Mouse (Mus musculus) hindbrain, embryonic 14.5 days (tissue): ENCODE measurements around the gene Rsl1d1. TPM values are rescaled to one million over a fixed set of nuclear protein-coding genes. Genes with fewer than 3 reads are reported as not detected.
"Not testable (repeated sequence)": the region's sequence is repeated elsewhere in the genome, so short reads cannot be mapped to it uniquely, and the experiment has no call there.

Source experiments
- ATAC-seq: fragments of 200-750 bp; cut with Nextera tagmentation; 2 replicates; pipeline ENCODE4 v1.8.0; 2017; ENCODE audit warnings: moderate number of reproducible peaks, mild to moderate bottlenecking, moderate TSS enrichment, moderate library complexity; ENCODE audit not compliant: low FRiP score
- DNase-seq: peaks from one replicate; pipeline ENCODE4 v3.0.0-alpha.2; 2015; ENCODE audit warnings: low spot score
- H3K27ac ChIP-seq: fragments of 300-500 bp; sonication (generic); 2 replicates; pipeline ENCODE4 v1.5.1; 2014; ENCODE audit warnings: mild to moderate bottlenecking, moderate library complexity
- H3K27me3 ChIP-seq: fragments of 300-500 bp; sonication (generic); 2 replicates; pipeline ENCODE4 v1.6.1; 2014; ENCODE audit warnings: mild to moderate bottlenecking, low read length, mixed read lengths; ENCODE audit not compliant: control insufficient read depth, insufficient read depth
- H3K36me3 ChIP-seq: fragments of 300-500 bp; sonication (generic); replicated peaks from 2 replicates; pipeline ENCODE4 v1.6.1; 2014; ENCODE audit not compliant: control insufficient read depth, insufficient read depth
- H3K4me1 ChIP-seq: fragments of 300-500 bp; sonication (generic); replicated peaks from 2 replicates; pipeline ENCODE4 v1.6.1; 2014; ENCODE audit warnings: antibody characterized with exemption, low read length, mixed read lengths; ENCODE audit not compliant: control insufficient read depth, insufficient read depth
- H3K4me2 ChIP-seq: fragments of 300-500 bp; sonication (generic); replicated peaks from 2 replicates; pipeline ENCODE4 v1.6.1; 2014; ENCODE audit warnings: mild to moderate bottlenecking, moderate library complexity
- H3K4me3 ChIP-seq: fragments of 300-500 bp; sonication (generic); replicated peaks from 2 replicates; pipeline ENCODE4 v1.5.1; 2014; ENCODE audit warnings: mild to moderate bottlenecking, low read length
- H3K9ac ChIP-seq: fragments of 300-500 bp; sonication (generic); 2 replicates; pipeline ENCODE4 v1.6.1; 2014
- H3K9me3 ChIP-seq: fragments of 300-500 bp; sonication (generic); 2 replicates; pipeline ENCODE4 v1.6.1; 2016; ENCODE audit warnings: low read length; ENCODE audit not compliant: control insufficient read depth
- WGBS: fragments of 180-500 bp; shearing (Covaris S2); extraction: QIAGEN DNeasy Blood & Tissue Kit; methylation state at CpG from one replicate; pipeline ENCODE4 v1.1.7; 2014; 5-methylcytosine and 5-hydroxymethylcytosine counted together
- microRNA-seq: library from miRNA; unstranded; fragments of <30 nt; microRNA quantifications from one replicate; pipeline ENCODE4, GENCODE M21; 2016
- polyA plus RNA-seq: library from polyadenylated mRNA; unstranded; fragments of >200 nt; fragmentation: Nextera tagmentation; extraction: Ambion mirVana; gene quantifications from 2 replicates; pipeline ENCODE4 v1.2.1, GENCODE M21; 2014

The Rsl1d1 gene
- polyA plus RNA-seq, 1 experiment from 2014 or later: 140 TPM

DNA sequence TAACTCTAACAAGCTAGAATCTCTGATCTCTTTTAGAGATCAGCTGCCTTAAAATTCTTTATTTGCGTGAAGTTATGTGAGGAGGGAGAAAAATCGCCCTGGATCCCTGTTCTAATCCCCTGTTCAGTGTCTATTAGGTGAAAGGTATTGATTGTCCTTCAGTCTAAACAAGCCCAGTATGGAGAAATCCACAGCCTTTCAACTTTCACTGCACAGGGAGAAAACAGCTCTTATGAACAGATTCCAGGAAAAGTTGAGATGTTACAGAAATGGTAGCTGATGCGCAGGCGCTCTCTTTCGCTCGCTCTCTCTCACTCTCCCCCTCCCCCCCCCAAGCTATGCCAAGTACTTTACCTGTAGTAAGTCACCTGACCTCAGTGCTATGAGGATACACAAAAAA, 31.5 kb downstream of the Rsl1d1 start:
- Histone ChIP-seq H3K36me3 (no peaks in the 10 kb centered on the region), H3K4me3 (no peak overlapping the region), H3K4me1 (peaks cover 10% of the 10 kb centered on the region; the same call in 1 of the 2 replicates), H3K27me3 (no peaks in the 10 kb centered on the region), H3K9ac (no peak overlapping the region), H3K4me2 (no peak overlapping the region), H3K9me3 (no peaks in the 10 kb centered on the region), H3K27ac (no peak overlapping the region)
- WGBS: 93% methylated on average over 6 of the region's 6 CpGs
- ATAC-seq (no peak), DNase-seq (no peak)

DNA sequence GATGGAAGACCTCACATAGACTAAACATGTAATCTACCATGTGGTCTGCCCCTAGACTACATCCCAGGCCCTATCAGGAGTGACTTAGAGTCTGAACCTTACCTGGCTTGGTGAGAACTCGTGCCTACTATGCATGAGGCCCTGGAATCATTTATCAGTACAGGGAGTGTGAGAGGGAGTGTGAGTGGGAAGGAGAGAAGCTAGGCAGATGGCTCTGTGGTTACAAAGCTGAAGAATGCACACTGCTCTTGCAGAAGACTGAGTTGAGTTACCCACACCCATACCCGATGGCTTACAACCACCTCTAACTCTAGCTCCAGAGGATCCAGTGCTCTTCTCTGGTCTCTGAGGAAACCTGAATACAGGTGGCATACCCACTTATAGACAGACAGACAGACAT, 36.7 kb downstream of the Rsl1d1 start:
- Histone ChIP-seq H3K27me3 (no peaks in the 10 kb centered on the region), H3K9me3 (no peaks in the 10 kb centered on the region), H3K36me3 (peaks cover 16% of the 10 kb centered on the region), H3K9ac (no peak overlapping the region), H3K4me1 (no peaks in the 10 kb centered on the region; the same call in 1 of the 2 replicates), H3K4me3 (no peak overlapping the region), H3K27ac (no peak overlapping the region), H3K4me2 (no peak overlapping the region)
- ATAC-seq (no peak), DNase-seq (no peak)
- 90% methylated on average over 2 of the region's 2 CpGs for WGBS

DNA sequence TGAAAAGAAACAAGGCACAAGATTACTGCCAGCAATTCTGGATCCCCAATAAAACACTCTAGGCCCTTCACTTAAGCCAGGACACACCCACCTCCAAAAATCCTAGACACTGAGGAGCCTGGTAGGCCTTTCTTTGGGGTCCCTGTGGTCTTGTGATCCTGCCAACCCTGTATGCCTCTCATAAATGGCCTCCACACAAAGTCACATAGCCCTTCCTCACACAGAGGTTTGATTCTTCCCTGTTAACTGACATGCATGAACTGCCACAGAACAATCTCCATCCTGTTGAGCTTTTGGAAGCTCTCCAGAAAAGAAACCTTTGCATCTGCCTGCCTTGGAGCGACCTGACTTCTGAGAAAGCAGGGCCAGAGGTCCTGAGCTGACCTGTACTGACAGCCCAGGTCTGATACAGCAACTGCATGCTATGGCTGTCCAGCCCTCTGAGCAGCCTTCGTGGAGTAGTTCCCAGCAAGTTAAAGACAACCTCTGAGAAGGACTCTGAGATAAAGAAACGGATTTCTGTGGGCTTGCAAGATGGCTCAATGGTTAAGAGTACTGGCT, 38.4 kb downstream of the Rsl1d1 start:
- Histone ChIP-seq H3K4me2 (no peak overlapping the region), H3K4me1 (no peaks in the 10 kb centered on the region; the same call in 1 of the 2 replicates), H3K4me3 (no peak overlapping the region), H3K27ac (no peak overlapping the region), H3K9ac (no peak overlapping the region), H3K36me3 (peaks cover 26% of the 10 kb centered on the region), H3K9me3 (no peaks in the 10 kb centered on the region), H3K27me3 (no peaks in the 10 kb centered on the region)
- no peak for DNase-seq
- ATAC-seq: no peak
- WGBS: 75% methylated on average over 3 of the region's 3 CpGs

DNA sequence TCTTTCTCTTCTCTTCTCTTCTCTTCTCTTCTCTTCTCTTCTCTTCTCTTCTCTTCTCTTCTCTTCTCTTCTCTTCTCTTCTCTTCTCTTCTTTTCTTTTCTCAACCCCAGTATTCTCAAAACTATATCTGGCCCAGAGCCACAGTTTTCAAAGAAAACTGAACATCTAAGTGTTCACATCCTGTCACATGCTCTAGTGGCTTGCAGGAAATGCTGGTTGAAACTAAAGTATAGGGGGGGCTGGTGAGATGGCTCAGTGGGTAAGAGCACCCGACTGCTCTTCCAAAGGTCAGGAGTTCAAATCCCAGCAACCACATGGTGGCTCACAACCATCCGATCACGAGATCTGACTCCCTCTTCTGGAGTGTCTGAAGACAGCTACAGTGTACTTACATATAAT, 45.4 kb downstream of the Rsl1d1 start:
- not testable (repeated sequence) for H3K4me1 ChIP-seq, H3K4me2 ChIP-seq, H3K27ac ChIP-seq, DNase-seq, H3K9ac ChIP-seq, H3K4me3 ChIP-seq, H3K27me3 ChIP-seq, ATAC-seq, H3K9me3 ChIP-seq
- peaks cover 90% of the 10 kb centered on the region for H3K36me3 ChIP-seq
- 47% methylated on average over 1 of the region's 3 CpGs for WGBS

DNA sequence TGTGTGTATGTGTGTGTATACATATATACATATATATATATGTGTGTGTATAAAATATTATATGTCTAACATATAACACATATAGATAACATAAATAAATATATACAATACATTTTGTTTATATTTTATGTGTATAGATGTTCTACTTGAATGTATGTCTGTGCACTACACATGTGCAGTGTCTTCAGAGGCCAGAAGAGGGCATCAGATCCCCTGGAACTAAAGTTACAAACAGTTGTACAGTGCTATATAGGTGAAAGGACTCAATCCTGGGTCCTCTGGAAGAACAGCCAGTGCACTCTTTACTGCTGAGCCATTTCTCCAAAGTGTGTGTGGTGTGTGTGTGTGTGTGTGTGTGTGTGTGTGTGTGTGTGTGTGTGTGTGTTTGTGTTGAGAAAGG, 48.6 kb downstream of the Rsl1d1 start:
- H3K27ac ChIP-seq: no peak overlapping the region
- no peak overlapping the region for H3K9ac ChIP-seq
- ATAC-seq: no peak
- no peak overlapping the region for H3K4me2 ChIP-seq
- H3K4me1 ChIP-seq: no peaks in the 10 kb centered on the region
- H3K27me3 ChIP-seq: no peaks in the 10 kb centered on the region
- peaks cover 91% of the 10 kb centered on the region for H3K36me3 ChIP-seq
- H3K4me3 ChIP-seq: no peak overlapping the region
- H3K9me3 ChIP-seq: no peaks in the 10 kb centered on the region
- no peak for DNase-seq

DNA sequence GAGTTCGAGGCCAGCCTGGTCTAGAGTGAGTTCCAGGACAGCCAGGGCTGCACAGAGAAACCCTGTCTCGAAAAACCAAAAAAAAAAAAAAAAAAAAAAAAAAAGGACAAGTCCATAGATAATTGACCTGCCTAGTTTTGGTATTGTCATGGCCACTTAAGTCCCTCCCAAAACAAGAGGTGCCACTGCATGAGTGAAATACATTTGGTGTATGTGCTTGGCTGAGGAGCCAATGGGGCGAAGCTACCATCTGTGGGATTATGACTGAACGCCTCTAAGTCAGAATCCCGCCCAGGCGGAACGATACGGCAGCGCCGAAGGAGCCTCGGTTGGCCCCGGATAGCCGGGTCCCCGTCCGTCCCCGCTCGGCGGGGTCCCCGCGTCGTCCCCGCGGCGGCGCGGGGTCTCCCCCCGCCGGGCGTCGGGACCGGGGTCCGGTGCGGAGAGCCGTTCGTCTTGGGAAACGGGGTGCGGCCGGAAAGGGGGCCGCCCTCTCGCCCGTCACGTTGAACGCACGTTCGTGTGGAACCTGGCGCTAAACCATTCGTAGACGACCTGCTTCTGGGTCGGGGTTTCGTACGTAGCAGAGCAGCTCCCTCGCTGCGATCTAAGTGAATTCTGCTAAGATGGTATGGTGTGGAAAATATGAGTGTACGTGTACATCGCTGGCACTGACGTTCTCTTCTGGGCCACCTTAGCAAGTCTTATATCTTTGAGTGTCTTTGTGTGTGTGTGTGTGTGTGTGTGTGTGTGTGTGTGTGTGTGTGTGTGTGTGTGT, 59.2 kb downstream of the Rsl1d1 start:
- peaks cover 85% of the 10 kb centered on the region for H3K36me3 ChIP-seq
- not testable (repeated sequence) for H3K27ac ChIP-seq, H3K4me1 ChIP-seq, H3K4me3 ChIP-seq, DNase-seq, H3K4me2 ChIP-seq, H3K9ac ChIP-seq, H3K9me3 ChIP-seq, H3K27me3 ChIP-seq, ATAC-seq
- WGBS: 24% methylated on average over 55 of the region's 56 CpGs

Small RNA genes lying within 50 kb of the gene (microRNA-seq; reads per million reads assigned to microRNA genes)
- 31.5 reads per million, percentile 39 among the genes with 10 or more reads in this experiment for gene Gm23935

Other genes with a start within 250 kb of the Rsl1d1 start
- gene Snn, start 142.4 kb downstream of the Rsl1d1 start, polyA plus RNA-seq: 147 and 158 TPM in 2 replicates
- 23.9 and 27.2 TPM in 2 replicates for gene Litaf, start 137.2 kb downstream of the Rsl1d1 start, polyA plus RNA-seq
- gene Txndc11, start 68.7 kb downstream of the Rsl1d1 start, polyA plus RNA-seq: 29.9 and 32.6 TPM in 2 replicates
- gene Zc3h7a, start 26.9 kb downstream of the Rsl1d1 start, polyA plus RNA-seq: 72.2 and 74.0 TPM in 2 replicates
- 58.2 and 58.5 TPM in 2 replicates for gene Gspt1, start 51.0 kb upstream of the Rsl1d1 start, polyA plus RNA-seq
- 0.26 TPM in 1 of 2 replicates, not detected in the other for gene Tnfrsf17, start 110.5 kb upstream of the Rsl1d1 start, polyA plus RNA-seq
- gene Snx29, start 119.6 kb upstream of the Rsl1d1 start, polyA plus RNA-seq: 11.9 and 14.3 TPM in 2 replicates